Mouse (Mus musculus): Measurements from ENCODE around the gene Ctbp1. TPM values are rescaled to one million over a fixed set of nuclear protein-coding genes. Genes with fewer than 3 reads are reported as not detected.

The Ctbp1 gene
- polyA plus RNA-seq, 1 experiment from 2014 or later, result 513 TPM

GRCm38 (mm10) chr5:33234391-33235031, 40.3 kb downstream of the Ctbp1 start:
- no peak overlapping the region for H3K4me3 ChIP-seq (ENCODE audit: low read depth, low read length)
- H3K9me3 ChIP-seq (ENCODE audit: control insufficient read depth, low read length), result no peaks in the 10 kb centered on the region
- H3K27ac ChIP-seq (ENCODE audit: low read depth, low read length), result no peak overlapping the region
- H3K9ac ChIP-seq (replicated peaks; ENCODE audit: low read depth, low read length), result no peak overlapping the region
- no peaks in the 10 kb centered on the region for H3K27me3 ChIP-seq (ENCODE audit: control insufficient read depth, insufficient read depth, low read length)
- no peak overlapping the region for H3K4me2 ChIP-seq (ENCODE audit: low read depth, low read length)
- H3K4me1 ChIP-seq (ENCODE audit: control insufficient read depth, insufficient read depth, low read length), result no peaks in the 10 kb centered on the region
- ATAC-seq (ENCODE audit: low read depth), result no peak
- H3K36me3 ChIP-seq (ENCODE audit: control insufficient read depth, insufficient read depth, low read length), result no peaks in the 10 kb centered on the region
- WGBS, result 69% methylated on average over 13 of the region's 13 CpGs

- no peaks in the 10 kb centered on the region for H3K9me3 ChIP-seq (ENCODE audit: control insufficient read depth, low read length)
- H3K4me2 ChIP-seq (ENCODE audit: low read depth, low read length), result no peak overlapping the region
- no peak overlapping the region for H3K27ac ChIP-seq (ENCODE audit: low read depth, low read length)
- no peaks in the 10 kb centered on the region for H3K4me1 ChIP-seq (ENCODE audit: control insufficient read depth, insufficient read depth, low read length)
- WGBS, result 82% methylated on average over 5 of the region's 5 CpGs
- ATAC-seq (ENCODE audit: low read depth), result no peak
- no peaks in the 10 kb centered on the region for H3K36me3 ChIP-seq (ENCODE audit: control insufficient read depth, insufficient read depth, low read length)
- no peak overlapping the region for H3K9ac ChIP-seq (replicated peaks; ENCODE audit: low read depth, low read length)
- no peaks in the 10 kb centered on the region for H3K27me3 ChIP-seq (ENCODE audit: control insufficient read depth, insufficient read depth, low read length)
- no peak overlapping the region for H3K4me3 ChIP-seq (ENCODE audit: low read depth, low read length)
Observed at GRCm38 (mm10) chr5:33232791-33233190, 42.0 kb downstream of the Ctbp1 start.

GRCm38 (mm10) chr5:33230285-33230684, 44.5 kb downstream of the Ctbp1 start:
- Histone ChIP-seq H3K9ac (replicated peaks; ENCODE audit: low read depth, low read length) (no peak overlapping the region), H3K36me3 (ENCODE audit: control insufficient read depth, insufficient read depth, low read length) (no peaks in the 10 kb centered on the region), H3K4me1 (ENCODE audit: control insufficient read depth, insufficient read depth, low read length) (no peaks in the 10 kb centered on the region), H3K4me3 (ENCODE audit: low read depth, low read length) (no peak overlapping the region), H3K9me3 (ENCODE audit: control insufficient read depth, low read length) (no peaks in the 10 kb centered on the region), H3K27me3 (ENCODE audit: control insufficient read depth, insufficient read depth, low read length) (no peaks in the 10 kb centered on the region), H3K27ac (ENCODE audit: low read depth, low read length) (no peak overlapping the region), H3K4me2 (ENCODE audit: low read depth, low read length) (no peak overlapping the region)
- 46% methylated on average over 5 of the region's 5 CpGs for WGBS
- no peak for ATAC-seq (ENCODE audit: low read depth)

GRCm38 (mm10) chr5:33228428-33228827, 46.4 kb downstream of the Ctbp1 start:
- no peak overlapping the region for H3K4me3 ChIP-seq (ENCODE audit: low read depth, low read length)
- ATAC-seq (ENCODE audit: low read depth), result no peak

GRCm38 (mm10) chr5:33225673-33226072, 49.1 kb downstream of the Ctbp1 start:
- Histone ChIP-seq H3K4me1 (ENCODE audit: control insufficient read depth, insufficient read depth, low read length) (no peaks in the 10 kb centered on the region), H3K36me3 (ENCODE audit: control insufficient read depth, insufficient read depth, low read length) (no peaks in the 10 kb centered on the region), H3K4me2 (ENCODE audit: low read depth, low read length) (no peak overlapping the region), H3K27ac (ENCODE audit: low read depth, low read length) (no peak overlapping the region), H3K9ac (replicated peaks; ENCODE audit: low read depth, low read length) (no peak overlapping the region), H3K27me3 (ENCODE audit: control insufficient read depth, insufficient read depth, low read length) (no peaks in the 10 kb centered on the region), H3K9me3 (ENCODE audit: control insufficient read depth, low read length) (no peaks in the 10 kb centered on the region), H3K4me3 (ENCODE audit: low read depth, low read length) (no peak overlapping the region)
- WGBS, result 90% methylated on average over 5 of the region's 5 CpGs
- ATAC-seq (ENCODE audit: low read depth), result no peak

More at GRCm38 (mm10) chr5:33228428-33228827, 46.4 kb downstream of the Ctbp1 start:
- no peaks in the 10 kb centered on the region for H3K27me3 ChIP-seq (ENCODE audit: control insufficient read depth, insufficient read depth, low read length)
- H3K9me3 ChIP-seq (ENCODE audit: control insufficient read depth, low read length), result no peaks in the 10 kb centered on the region
- H3K27ac ChIP-seq (ENCODE audit: low read depth, low read length), result no peak overlapping the region
- no peaks in the 10 kb centered on the region for H3K4me1 ChIP-seq (ENCODE audit: control insufficient read depth, insufficient read depth, low read length)
- no peak overlapping the region for H3K4me2 ChIP-seq (ENCODE audit: low read depth, low read length)
- no peak overlapping the region for H3K9ac ChIP-seq (replicated peaks; ENCODE audit: low read depth, low read length)
- H3K36me3 ChIP-seq (ENCODE audit: control insufficient read depth, insufficient read depth, low read length), result no peaks in the 10 kb centered on the region
- 61% methylated on average over 5 of the region's 5 CpGs for WGBS

- 80% methylated on average over 7 of the region's 7 CpGs for WGBS
- Histone ChIP-seq H3K4me2 (ENCODE audit: low read depth, low read length) (no peak overlapping the region), H3K27ac (ENCODE audit: low read depth, low read length) (no peak overlapping the region), H3K9me3 (ENCODE audit: control insufficient read depth, low read length) (no peaks in the 10 kb centered on the region), H3K4me3 (ENCODE audit: low read depth, low read length) (no peak overlapping the region), H3K27me3 (ENCODE audit: control insufficient read depth, insufficient read depth, low read length) (no peaks in the 10 kb centered on the region), H3K4me1 (ENCODE audit: control insufficient read depth, insufficient read depth, low read length) (no peaks in the 10 kb centered on the region), H3K36me3 (ENCODE audit: control insufficient read depth, insufficient read depth, low read length) (no peaks in the 10 kb centered on the region), H3K9ac (replicated peaks; ENCODE audit: low read depth, low read length) (no peak overlapping the region)
- no peak for ATAC-seq (ENCODE audit: low read depth)
Observed at GRCm38 (mm10) chr5:33224491-33224890, 50.3 kb downstream of the Ctbp1 start.

GRCm38 (mm10) chr5:33222841-33223744, 51.7 kb downstream of the Ctbp1 start:
- no peak overlapping the region for H3K4me2 ChIP-seq (ENCODE audit: low read depth, low read length)
- H3K9ac ChIP-seq (replicated peaks; ENCODE audit: low read depth, low read length), result no peak overlapping the region
- no peaks in the 10 kb centered on the region for H3K4me1 ChIP-seq (ENCODE audit: control insufficient read depth, insufficient read depth, low read length)
- no peak for ATAC-seq (ENCODE audit: low read depth)
- no peaks in the 10 kb centered on the region for H3K27me3 ChIP-seq (ENCODE audit: control insufficient read depth, insufficient read depth, low read length)
- no peaks in the 10 kb centered on the region for H3K9me3 ChIP-seq (ENCODE audit: control insufficient read depth, low read length)
- H3K36me3 ChIP-seq (ENCODE audit: control insufficient read depth, insufficient read depth, low read length), result no peaks in the 10 kb centered on the region
- WGBS, result 77% methylated on average over 9 of the region's 9 CpGs
- no peak overlapping the region for H3K4me3 ChIP-seq (ENCODE audit: low read depth, low read length)
- H3K27ac ChIP-seq (ENCODE audit: low read depth, low read length), result no peak overlapping the region

- Histone ChIP-seq H3K4me2 (ENCODE audit: low read depth, low read length) (no peak overlapping the region), H3K36me3 (ENCODE audit: control insufficient read depth, insufficient read depth, low read length) (no peaks in the 10 kb centered on the region), H3K9ac (replicated peaks; ENCODE audit: low read depth, low read length) (no peak overlapping the region), H3K27me3 (ENCODE audit: control insufficient read depth, insufficient read depth, low read length) (no peaks in the 10 kb centered on the region), H3K27ac (ENCODE audit: low read depth, low read length) (no peak overlapping the region), H3K4me1 (ENCODE audit: control insufficient read depth, insufficient read depth, low read length) (no peaks in the 10 kb centered on the region), H3K4me3 (ENCODE audit: low read depth, low read length) (no peak overlapping the region), H3K9me3 (ENCODE audit: control insufficient read depth, low read length) (no peaks in the 10 kb centered on the region)
- ATAC-seq (ENCODE audit: low read depth), result no peak
- 80% methylated on average over 6 of the region's 6 CpGs for WGBS
Observed at GRCm38 (mm10) chr5:33222389-33222788, 52.4 kb downstream of the Ctbp1 start.

GRCm38 (mm10) chr5:33220350-33221044, 54.3 kb downstream of the Ctbp1 start:
- Histone ChIP-seq H3K4me3 (ENCODE audit: low read depth, low read length) (no peak overlapping the region), H3K27ac (ENCODE audit: low read depth, low read length) (no peak overlapping the region), H3K9ac (replicated peaks; ENCODE audit: low read depth, low read length) (no peak overlapping the region), H3K36me3 (ENCODE audit: control insufficient read depth, insufficient read depth, low read length) (no peaks in the 10 kb centered on the region), H3K27me3 (ENCODE audit: control insufficient read depth, insufficient read depth, low read length) (no peaks in the 10 kb centered on the region), H3K4me2 (ENCODE audit: low read depth, low read length) (no peak overlapping the region), H3K9me3 (ENCODE audit: control insufficient read depth, low read length) (no peaks in the 10 kb centered on the region), H3K4me1 (ENCODE audit: control insufficient read depth, insufficient read depth, low read length) (no peaks in the 10 kb centered on the region)
- 65% methylated on average over 10 of the region's 10 CpGs for WGBS
- no peak for ATAC-seq (ENCODE audit: low read depth)
